Mouse (Mus musculus): ENCODE results near the gene Wfdc5. TPM values are rescaled to one million over a fixed set of nuclear protein-coding genes. Genes with fewer than 3 reads are reported as not detected.

Gene Wfdc5
- polyA plus RNA-seq, 1 experiment from 2014 or later: not detected

DNA sequence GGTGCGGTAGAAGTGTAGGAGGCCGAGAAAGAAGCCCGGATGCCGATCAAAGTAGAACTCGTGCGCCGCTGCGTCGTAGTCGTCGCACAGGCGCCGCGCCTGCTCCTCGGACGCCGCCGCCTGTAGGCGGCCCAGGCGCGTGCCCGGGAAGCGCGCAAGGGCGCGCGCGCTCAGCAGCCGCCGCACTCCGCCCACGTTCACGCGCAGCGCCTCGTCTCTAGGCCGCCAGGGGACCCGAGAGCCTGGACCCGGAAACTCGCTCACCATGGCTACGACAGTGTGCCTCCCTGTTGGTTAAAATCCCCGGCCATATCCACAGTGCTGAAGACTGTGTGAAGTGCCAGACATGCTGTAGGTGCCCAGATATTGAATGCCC lies 14.0 kb downstream of the Wfdc5 start:
- Histone ChIP-seq H3K27ac (0 out of 2 replicates have a peak overlapping the region, but pooled peaks have one; percentile 30), H3K9me3 (no peaks in the 10 kb centered on the region), H3K27me3 (ENCODE audit: insufficient read depth, poor library complexity, severe bottlenecking) (peaks cover 93% of the 10 kb centered on the region), H3K4me1 (replicated peaks) (peaks cover 32% of the 10 kb centered on the region), H3K4me3 (peak overlapping the region; percentile 45), H3K36me3 (no peaks in the 10 kb centered on the region)
- 9% methylated on average over 42 of the region's 42 CpGs for WGBS
- DNase-seq (ENCODE audit: low spot score): peak; percentile 26

- Histone ChIP-seq H3K27me3 (ENCODE audit: insufficient read depth, poor library complexity, severe bottlenecking) (peaks cover 87% of the 10 kb centered on the region), H3K4me3 (peak overlapping the region; percentile 45), H3K4me1 (replicated peaks) (peaks cover 32% of the 10 kb centered on the region), H3K9me3 (no peaks in the 10 kb centered on the region), H3K27ac (0 out of 2 replicates have a peak overlapping the region, but pooled peaks have one; percentile 30), H3K36me3 (no peaks in the 10 kb centered on the region)
- peak; percentile 41 for DNase-seq (ENCODE audit: low spot score)
- 11% methylated on average over 90 of the region's 90 CpGs for WGBS
These were observed 14.6 kb downstream of the Wfdc5 start for GRCm38 (mm10) chr2:164167752-164168570.

DNA sequence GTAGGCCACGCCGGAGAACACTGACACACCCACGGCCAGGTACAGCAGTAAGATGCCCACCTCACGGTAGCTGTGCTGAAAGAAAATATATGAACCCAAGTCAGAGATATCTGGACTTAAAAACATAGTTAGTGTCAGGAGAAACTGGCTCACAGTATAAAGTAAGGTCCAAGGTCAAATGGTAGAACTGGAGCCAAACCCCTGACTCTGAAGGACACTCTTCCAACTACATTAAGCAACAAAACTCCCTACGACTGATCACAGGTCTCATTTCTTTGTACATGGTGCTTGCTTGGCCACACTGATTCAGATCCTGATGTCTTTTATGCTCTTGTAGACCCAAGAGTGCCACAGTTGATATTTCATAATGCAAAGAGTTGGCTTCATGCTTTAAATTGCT lies 17.6 kb downstream of the Wfdc5 start:
- 93% methylated on average over 5 of the region's 5 CpGs for WGBS
- Histone ChIP-seq H3K27me3 (ENCODE audit: insufficient read depth, poor library complexity, severe bottlenecking) (peaks cover 57% of the 10 kb centered on the region), H3K4me3 (no peak overlapping the region), H3K4me1 (replicated peaks) (peaks cover 20% of the 10 kb centered on the region), H3K9me3 (no peaks in the 10 kb centered on the region), H3K36me3 (no peaks in the 10 kb centered on the region), H3K27ac (no peak overlapping the region)
- no peak for DNase-seq (ENCODE audit: low spot score)

- no peaks in the 10 kb centered on the region for H3K9me3 ChIP-seq
- no peak overlapping the region for H3K27ac ChIP-seq
- peaks cover 6% of the 10 kb centered on the region; the same call in 1 of the 2 replicates for H3K4me1 ChIP-seq (replicated peaks)
- H3K27me3 ChIP-seq (ENCODE audit: insufficient read depth, poor library complexity, severe bottlenecking): peaks cover 24% of the 10 kb centered on the region
- DNase-seq (ENCODE audit: low spot score): no peak
- 83% methylated on average over 11 of the region's 11 CpGs for WGBS
- peaks cover 7% of the 10 kb centered on the region; the same call in 1 of the 2 replicates for H3K36me3 ChIP-seq
- no peak overlapping the region for H3K4me3 ChIP-seq
These were observed 21.0 kb downstream of the Wfdc5 start for GRCm38 (mm10) chr2:164161515-164162055.

GRCm38 (mm10) chr2:164158838-164159237 lies 23.7 kb downstream of the Wfdc5 start:
- no peak for DNase-seq (ENCODE audit: low spot score)
- Histone ChIP-seq H3K4me1 (replicated peaks) (peaks cover 6% of the 10 kb centered on the region; the same call in 1 of the 2 replicates), H3K27ac (no peak overlapping the region), H3K27me3 (ENCODE audit: insufficient read depth, poor library complexity, severe bottlenecking) (no peaks in the 10 kb centered on the region), H3K36me3 (peaks cover 33% of the 10 kb centered on the region), H3K4me3 (no peak overlapping the region), H3K9me3 (no peaks in the 10 kb centered on the region)
- WGBS: 90% methylated on average over 2 of the region's 2 CpGs

GRCm38 (mm10) chr2:164156158-164156557 lies 26.4 kb downstream of the Wfdc5 start:
- Histone ChIP-seq H3K36me3 (peaks cover 59% of the 10 kb centered on the region), H3K27ac (no peak overlapping the region), H3K4me1 (replicated peaks) (no peaks in the 10 kb centered on the region), H3K27me3 (ENCODE audit: insufficient read depth, poor library complexity, severe bottlenecking) (no peaks in the 10 kb centered on the region), H3K9me3 (no peaks in the 10 kb centered on the region), H3K4me3 (no peak overlapping the region)
- no peak for DNase-seq (ENCODE audit: low spot score)
- 87% methylated on average over 7 of the region's 7 CpGs for WGBS

DNA sequence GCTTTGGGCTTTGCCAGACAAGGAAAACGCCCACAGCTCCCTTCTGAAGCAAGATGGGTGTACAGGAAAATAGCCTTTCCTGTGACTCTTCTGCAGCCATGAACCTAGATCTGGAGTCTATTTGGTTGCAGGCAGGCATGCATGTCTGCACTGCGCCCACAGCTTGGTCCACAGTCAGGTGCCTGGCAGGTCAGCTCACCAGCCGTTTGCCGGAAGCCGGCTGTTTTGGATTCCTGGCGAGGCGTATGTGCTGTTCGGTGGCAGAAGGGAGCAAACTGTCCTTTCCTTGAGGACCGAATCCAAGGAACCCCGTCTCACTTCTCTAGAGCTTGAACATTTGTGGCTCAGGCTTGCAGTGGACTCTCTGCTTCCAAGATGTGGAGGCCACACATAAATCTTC lies 28.5 kb downstream of the Wfdc5 start:
- peaks cover 68% of the 10 kb centered on the region for H3K36me3 ChIP-seq
- H3K9me3 ChIP-seq: no peaks in the 10 kb centered on the region
- no peaks in the 10 kb centered on the region for H3K27me3 ChIP-seq (ENCODE audit: insufficient read depth, poor library complexity, severe bottlenecking)
- no peak overlapping the region for H3K27ac ChIP-seq
- DNase-seq (ENCODE audit: low spot score): no peak
- 92% methylated on average over 10 of the region's 10 CpGs for WGBS
- peaks cover 18% of the 10 kb centered on the region for H3K4me1 ChIP-seq (replicated peaks)
- H3K4me3 ChIP-seq: no peak overlapping the region

DNA sequence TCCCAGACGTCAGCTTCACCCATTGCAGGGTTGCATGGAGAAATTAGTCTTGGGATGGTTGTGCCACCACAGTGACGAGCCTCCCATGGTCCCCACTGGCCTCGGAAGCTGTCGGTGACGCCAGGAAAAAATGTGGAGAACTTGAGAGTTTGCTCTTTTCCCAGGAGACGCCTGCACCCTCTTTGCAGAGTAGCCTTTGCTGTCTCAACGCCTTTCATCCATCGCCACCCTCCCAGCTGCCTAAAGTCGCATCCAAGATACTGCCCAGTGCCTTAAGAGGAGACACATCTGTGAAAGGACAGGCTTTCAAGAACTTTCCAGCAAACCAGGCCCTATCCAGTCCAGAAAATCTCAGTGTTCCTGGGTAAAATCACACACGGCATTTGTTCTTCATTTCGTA lies 30.2 kb downstream of the Wfdc5 start:
- WGBS: 94% methylated on average over 11 of the region's 11 CpGs

GRCm38 (mm10) chr2:164150086-164150760 lies 32.3 kb downstream of the Wfdc5 start:
- Histone ChIP-seq H3K27me3 (ENCODE audit: insufficient read depth, poor library complexity, severe bottlenecking) (no peaks in the 10 kb centered on the region), H3K4me1 (replicated peaks) (peaks cover 23% of the 10 kb centered on the region), H3K27ac (peak overlapping the region; percentile 45; the same call in 1 of the 2 replicates), H3K4me3 (no peak overlapping the region), H3K36me3 (peaks cover 61% of the 10 kb centered on the region), H3K9me3 (no peaks in the 10 kb centered on the region)
- peak; percentile 14 for DNase-seq (ENCODE audit: low spot score)
- WGBS: 41% methylated on average over 14 of the region's 14 CpGs

More for the DNA sequence above, 30.2 kb downstream of the Wfdc5 start:
- no peaks in the 10 kb centered on the region for H3K9me3 ChIP-seq
- H3K36me3 ChIP-seq: peaks cover 73% of the 10 kb centered on the region
- peaks cover 23% of the 10 kb centered on the region for H3K4me1 ChIP-seq (replicated peaks)
- no peak overlapping the region for H3K4me3 ChIP-seq
- DNase-seq (ENCODE audit: low spot score): no peak
- no peaks in the 10 kb centered on the region for H3K27me3 ChIP-seq (ENCODE audit: insufficient read depth, poor library complexity, severe bottlenecking)
- no peak overlapping the region for H3K27ac ChIP-seq

DNA sequence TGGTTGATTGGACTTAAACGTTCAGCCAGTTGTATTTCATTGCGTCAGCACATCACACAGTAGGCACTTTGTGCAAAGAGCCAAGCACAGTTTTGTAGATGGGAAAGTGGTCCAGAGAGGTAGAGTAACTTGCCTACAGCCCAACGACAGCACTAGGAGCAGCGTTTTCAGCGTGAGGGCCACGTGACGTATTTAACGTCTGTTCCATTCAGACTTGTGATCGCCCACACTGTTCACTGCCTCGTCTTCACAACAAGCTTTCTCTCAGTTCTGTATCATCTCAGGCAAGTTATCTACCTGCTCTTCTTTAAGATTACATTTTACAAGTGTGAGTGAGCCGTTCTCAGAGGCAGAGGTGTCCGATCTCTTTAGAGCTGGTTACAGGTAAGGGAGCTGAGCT lies 36.0 kb downstream of the Wfdc5 start:
- no peaks in the 10 kb centered on the region for H3K27me3 ChIP-seq (ENCODE audit: insufficient read depth, poor library complexity, severe bottlenecking)
- H3K4me3 ChIP-seq: no peak overlapping the region
- H3K36me3 ChIP-seq: peaks cover 26% of the 10 kb centered on the region
- H3K27ac ChIP-seq: no peak overlapping the region
- no peak for DNase-seq (ENCODE audit: low spot score)
- 96% methylated on average over 12 of the region's 12 CpGs for WGBS
- no peaks in the 10 kb centered on the region for H3K9me3 ChIP-seq
- H3K4me1 ChIP-seq (replicated peaks): peaks cover 44% of the 10 kb centered on the region

GRCm38 (mm10) chr2:164144541-164144940 lies 38.0 kb downstream of the Wfdc5 start:
- Histone ChIP-seq H3K4me1 (replicated peaks) (peaks cover 31% of the 10 kb centered on the region), H3K27ac (0 out of 2 replicates have a peak overlapping the region, but pooled peaks have one; percentile 3), H3K27me3 (ENCODE audit: insufficient read depth, poor library complexity, severe bottlenecking) (no peaks in the 10 kb centered on the region), H3K9me3 (no peaks in the 10 kb centered on the region), H3K36me3 (peaks cover 21% of the 10 kb centered on the region), H3K4me3 (no peak overlapping the region)
- no peak for DNase-seq (ENCODE audit: low spot score)
- 86% methylated on average over 10 of the region's 10 CpGs for WGBS

GRCm38 (mm10) chr2:164144025-164144424 lies 38.5 kb downstream of the Wfdc5 start:
- 62% methylated on average over 6 of the region's 6 CpGs for WGBS
- H3K36me3 ChIP-seq: peaks cover 21% of the 10 kb centered on the region
- no peak overlapping the region for H3K4me3 ChIP-seq
- no peak overlapping the region for H3K27ac ChIP-seq
- H3K4me1 ChIP-seq (replicated peaks): peaks cover 27% of the 10 kb centered on the region
- H3K9me3 ChIP-seq: no peaks in the 10 kb centered on the region
- no peak for DNase-seq (ENCODE audit: low spot score)
- H3K27me3 ChIP-seq (ENCODE audit: insufficient read depth, poor library complexity, severe bottlenecking): no peaks in the 10 kb centered on the region

DNA sequence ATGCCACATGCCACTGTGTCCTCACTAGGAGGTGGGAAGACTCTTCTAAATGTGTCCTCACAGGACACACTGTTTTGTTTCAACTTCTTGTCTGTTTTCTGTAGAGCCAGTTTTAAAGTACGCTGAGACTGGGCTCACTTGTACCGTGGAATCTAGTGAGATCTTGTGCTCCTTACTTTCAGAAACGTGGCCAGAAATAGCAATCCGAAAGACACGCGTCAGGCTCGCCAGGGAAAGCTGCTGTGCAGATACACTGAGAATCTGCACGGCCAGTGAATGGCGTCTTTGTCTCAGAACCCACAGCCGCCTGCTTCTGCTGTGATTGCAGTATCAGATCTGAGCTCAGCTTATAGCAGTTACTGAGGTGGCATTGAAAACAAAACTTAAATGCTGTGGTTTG lies 40.5 kb downstream of the Wfdc5 start:
- peaks cover 28% of the 10 kb centered on the region for H3K4me1 ChIP-seq (replicated peaks)
- H3K9me3 ChIP-seq: no peaks in the 10 kb centered on the region
- H3K36me3 ChIP-seq: peaks cover 15% of the 10 kb centered on the region
- no peaks in the 10 kb centered on the region for H3K27me3 ChIP-seq (ENCODE audit: insufficient read depth, poor library complexity, severe bottlenecking)
- peak overlapping the region; percentile 62; the same call in 1 of the 2 replicates for H3K27ac ChIP-seq
- no peak overlapping the region for H3K4me3 ChIP-seq
- WGBS: 68% methylated on average over 10 of the region's 10 CpGs
- no peak for DNase-seq (ENCODE audit: low spot score)
